Mouse (Mus musculus) ovary, adult 18-20 months (tissue): ENCODE results near the gene Sppl2b.
A peak's percentile ranks its signal among the peaks of the same experiment; 100 is the strongest.
"Not testable (repeated sequence)": the region's sequence is repeated elsewhere in the genome, so short reads cannot be mapped to it uniquely, and the experiment has no call there.

Source experiments
- DNase-seq: peaks from one replicate; pipeline ENCODE4 v3.0.0; 2022; ENCODE audit warnings: low spot score, mixed read lengths

Gene Sppl2b

DNA sequence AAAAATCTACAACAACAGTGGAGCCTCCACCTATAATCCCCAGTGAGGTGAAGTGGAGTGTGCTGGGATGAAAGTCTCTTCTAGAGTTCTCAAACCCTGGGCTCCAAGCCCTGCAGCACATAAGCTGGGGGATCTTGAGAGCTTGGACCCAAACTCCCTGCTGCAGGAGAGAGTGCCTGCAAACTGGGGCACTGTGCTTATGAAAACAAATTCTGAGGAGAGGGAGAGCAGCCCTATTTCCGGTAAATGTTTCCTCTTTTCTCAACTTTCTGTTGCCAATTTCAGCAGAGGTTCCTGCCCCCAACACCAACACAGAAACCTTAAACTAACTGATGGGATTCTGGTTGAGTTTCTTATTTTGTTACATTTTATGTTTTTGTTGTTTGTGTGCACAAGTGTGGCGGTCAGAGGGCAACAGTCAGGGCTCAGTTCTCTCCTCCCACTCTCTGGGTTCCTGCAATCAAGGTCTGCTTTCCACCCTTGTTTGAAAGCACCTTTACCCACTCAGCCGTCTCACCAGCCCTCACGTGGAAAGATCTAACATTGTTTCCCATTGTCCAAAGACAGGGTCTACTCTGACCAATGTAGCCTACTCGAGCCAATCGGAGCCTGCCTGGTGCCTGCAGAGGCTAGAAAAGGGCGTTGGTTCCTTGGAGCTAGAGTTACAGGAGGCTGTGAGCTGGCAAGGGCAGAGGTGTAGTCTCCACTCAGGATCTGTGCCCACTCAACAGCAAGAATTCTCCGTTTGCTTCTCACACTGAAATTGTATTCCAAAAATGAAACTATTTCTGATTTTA lies 31.0 kb upstream of the Sppl2b start:
- DNase-seq: no peak

DNA sequence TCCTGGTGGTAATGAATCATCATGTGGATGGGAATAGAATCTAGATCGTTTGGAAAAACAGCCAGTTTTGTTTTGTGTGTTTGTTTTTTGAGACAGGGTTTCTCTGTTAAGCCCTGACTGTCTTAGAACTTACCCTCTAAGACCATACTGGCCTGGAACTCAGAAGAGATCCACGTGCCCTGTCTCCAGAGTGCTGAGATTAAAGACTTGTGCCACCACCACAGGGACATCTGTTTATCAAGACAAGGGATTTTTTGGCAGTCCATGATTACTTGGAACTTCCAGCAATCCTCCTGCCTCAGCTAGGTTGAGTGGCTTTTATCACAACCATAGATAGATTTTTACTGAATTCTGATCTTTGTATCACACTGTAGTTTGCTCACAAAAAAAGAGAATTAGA lies 30.2 kb upstream of the Sppl2b start:
- no peak for DNase-seq

DNA sequence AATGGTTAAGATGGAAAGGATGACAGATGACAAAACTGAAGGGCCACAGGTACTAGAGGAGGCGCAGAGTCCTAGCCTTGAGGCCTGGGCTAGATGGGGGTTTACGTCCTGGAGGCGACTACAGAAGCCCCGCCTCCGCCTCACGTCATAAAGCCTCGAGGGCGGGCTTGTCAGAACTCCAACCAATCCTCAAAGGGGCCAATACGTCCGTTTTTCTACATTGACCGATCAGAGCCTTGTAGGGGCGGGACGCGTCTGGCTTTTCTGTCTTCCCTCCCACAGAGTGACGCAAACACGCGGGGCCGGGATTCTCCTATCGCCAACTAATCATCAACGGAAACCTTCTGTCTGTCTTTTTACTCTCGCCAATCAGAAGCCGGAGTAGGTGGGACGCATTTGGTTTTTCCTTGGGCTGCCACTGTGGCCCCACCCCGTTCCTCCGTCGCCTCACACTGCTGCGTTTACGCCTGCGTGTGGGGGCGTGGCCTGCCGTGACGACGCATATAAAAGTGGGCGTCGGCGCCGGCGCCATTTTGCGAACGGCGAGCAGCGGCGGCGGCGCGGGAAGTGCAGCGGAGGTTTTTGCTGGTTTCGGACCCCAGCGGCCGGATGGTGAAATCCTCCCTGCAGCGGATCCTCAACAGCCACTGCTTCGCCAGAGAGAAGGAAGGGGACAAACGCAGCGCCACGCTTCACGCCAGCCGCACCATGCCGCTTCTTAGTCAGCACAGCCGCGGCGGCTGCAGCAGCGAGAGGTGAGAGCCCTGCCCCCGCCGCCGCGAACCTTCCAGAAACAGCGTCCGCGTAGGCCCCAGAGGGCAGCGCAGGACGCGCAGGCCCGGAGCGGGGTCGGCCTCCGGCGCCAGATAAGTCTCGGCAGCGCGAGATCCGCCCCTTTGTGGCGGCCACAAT lies 28.7 kb upstream of the Sppl2b start, which contains the start of gene Oaz1:
Gene Oaz1, plus strand, starts transcription at position 506 of the 912 bp plus-strand sequence.
- DNase-seq: peak; percentile 99

DNA sequence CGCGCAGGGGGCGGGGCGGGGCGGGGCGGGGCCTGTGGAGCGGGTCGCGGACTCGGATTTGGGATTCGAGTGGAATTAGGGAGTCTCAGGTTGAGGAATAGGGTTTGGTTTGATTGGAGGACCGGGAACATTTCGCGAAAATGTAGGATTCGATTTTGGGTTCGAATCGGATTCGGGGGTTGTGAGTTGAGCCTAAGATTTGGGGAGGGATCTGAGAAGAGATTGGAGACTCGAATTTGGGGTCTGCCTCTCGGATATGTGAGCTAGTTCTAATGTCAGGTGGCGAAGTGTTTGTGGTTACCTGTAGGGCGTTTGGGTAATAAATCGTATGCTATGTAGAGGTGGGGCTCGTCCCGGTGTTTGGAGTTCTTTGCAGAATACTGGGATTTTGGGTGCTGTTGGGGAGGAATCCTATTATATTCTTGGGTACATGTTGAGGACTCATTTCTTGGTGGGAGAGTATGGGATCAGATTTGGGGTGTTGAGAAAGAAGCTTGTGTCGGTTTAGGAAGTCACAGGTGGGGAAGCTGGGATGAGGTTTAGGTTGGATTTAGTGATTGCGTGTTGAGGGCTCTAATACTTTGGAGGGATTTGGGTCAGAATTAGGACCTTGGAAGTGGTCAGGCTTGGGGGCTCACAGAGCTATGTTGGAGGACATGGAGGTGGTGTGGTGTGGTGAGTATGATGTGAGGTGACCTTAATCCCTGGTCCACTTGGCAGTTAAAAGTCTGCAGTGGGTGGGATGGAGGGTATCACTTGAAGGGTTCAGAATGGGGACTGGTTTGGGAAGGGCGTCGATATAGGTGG lies 27.8 kb upstream of the Sppl2b start:
- DNase-seq: no peak

DNA sequence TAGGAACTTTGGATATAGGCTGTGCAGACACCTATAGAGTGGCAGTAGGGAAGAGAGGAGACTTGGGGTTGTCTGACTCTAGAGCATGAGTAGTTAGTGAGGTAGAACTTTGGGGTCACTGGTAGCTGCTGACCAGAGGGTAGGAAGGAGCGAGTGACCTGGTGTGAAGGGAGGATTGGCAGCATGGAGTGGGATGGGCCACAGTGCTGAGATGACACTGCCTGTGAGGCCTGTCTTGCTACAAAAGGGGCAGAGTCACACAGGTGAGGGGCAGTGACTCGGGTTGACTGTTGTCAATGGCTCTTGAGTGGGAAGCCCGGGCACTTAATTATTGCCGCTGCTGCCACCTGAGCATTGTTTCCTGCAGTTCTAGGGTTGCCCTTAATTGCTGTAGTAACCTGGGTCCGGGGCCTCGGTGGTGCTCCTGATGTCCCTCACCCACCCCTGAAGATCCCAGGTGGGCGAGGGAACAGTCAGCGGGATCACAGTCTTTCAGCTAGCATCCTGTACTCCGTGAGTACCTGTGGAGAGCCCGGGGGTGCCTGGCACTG lies 27.1 kb upstream of the Sppl2b start:
- DNase-seq: no peak

DNA sequence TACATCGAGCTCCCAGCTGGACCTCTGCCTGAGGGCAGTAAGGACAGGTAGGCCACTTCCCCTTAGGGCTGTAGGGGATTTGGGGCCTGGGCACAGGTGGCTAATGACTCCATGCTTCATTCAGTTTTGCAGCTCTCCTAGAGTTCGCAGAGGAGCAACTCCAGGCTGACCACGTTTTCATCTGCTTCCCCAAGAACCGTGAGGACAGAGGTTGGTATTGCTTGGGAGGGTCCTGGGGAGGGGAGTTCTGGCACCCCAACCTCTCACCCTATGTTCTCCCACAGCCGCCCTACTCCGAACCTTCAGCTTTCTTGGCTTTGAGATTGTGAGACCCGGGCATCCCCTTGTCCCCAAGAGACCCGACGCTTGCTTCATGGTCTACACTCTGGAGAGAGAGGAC lies 26.5 kb upstream of the Sppl2b start:
- not testable (repeated sequence) for DNase-seq

DNA sequence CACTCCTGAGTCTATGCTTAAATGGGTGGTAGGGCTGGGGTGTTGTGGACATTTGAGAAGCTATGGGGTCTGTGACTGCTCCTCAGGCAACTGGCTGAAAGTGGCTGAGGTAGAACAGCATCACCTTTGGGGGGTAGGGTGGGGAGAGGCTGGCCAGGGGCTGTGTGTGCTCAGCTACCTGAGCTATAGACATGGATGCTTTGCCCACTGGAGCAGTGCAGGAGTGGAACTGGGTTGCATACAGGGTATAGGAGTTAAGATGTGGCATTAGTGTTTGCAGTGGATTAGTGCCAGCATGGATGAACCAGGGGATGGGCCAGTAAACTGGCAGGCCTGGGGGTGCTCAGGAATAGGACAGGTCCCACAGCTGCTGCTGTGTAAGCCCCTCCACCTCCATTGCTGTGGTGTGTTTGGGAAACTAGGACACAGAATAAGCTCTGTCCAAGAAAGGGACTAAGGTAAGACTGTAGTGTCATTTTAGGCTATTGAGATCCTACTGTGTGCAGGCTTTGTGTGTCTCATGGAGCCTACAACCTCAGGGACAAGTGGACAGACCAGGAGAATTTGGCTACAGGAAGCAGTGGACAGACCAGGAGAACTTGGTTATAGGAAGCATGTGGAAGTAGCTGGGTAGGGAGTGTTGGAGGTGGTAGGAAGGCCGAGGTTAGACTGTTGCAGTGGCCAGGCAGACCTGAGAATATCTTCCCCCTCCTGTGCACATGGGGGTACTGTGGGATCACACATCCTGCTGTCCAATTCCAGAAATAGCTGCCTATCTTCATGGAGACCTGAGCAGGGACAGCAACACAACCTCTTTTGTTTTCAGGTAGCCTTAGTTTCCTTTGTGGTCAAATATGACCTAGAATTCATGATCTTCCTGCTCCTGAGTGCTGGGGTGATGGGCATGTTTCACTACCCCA lies 25.5 kb upstream of the Sppl2b start:
- DNase-seq: no peak

DNA sequence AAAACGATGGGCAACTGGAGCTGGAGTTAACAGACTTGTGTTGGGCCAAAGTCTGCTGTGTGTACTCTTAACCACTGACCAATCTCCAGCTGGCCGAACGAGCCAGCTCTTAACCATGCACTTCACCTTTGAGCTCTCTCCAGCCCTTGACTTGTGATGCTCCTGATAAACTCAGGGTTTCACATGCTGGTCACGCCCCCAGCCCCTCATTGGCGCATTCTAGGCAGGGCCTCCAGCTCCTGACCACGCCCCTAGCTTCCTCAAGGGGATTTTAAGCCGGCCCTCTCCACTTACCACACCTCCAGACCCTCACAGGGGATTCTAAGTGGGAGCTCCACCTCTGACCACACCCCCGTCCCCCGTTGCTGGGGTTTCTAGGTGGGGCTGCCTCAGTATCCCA lies 23.9 kb upstream of the Sppl2b start:
- DNase-seq: peak; percentile 51

DNA sequence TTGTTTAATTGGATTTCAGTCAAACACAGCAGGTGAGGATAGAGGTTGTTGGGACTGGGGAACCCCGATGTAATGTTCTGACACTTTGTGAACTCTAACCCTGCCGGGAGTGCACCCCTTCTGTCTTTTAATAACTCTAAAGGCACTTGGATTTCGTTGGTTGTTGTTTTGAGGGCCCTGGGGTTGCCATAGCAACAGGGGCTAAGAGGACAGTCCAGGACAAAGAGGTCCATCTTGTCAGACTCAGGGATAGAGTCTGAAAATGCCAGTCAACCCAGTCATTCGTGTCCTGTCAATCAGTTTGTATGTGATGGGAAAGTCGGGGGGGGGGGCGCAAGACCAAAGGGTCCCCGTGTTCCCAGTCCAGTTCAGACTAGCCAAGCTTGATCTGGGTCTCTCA lies 22.3 kb upstream of the Sppl2b start:
- no peak for DNase-seq

DNA sequence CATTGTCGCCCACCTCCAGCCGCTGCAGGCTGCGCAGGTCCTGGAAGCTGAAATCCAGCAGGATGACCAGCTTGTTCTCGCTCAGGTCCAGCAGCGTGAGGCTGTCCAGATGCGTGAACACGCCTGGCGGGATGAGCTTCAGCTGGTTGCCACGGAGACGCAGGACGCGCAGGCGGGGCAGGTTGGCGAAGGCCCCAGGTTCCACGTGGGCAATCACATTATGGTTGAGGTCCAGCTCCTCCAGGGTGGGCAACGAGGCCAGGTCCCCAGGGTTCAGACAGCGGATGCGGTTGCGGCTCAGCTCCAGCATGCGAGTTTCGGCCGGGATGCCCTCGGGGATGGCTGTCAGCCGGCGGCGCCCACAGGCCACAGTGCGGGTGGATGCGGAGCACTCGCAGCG lies 19.5 kb upstream of the Sppl2b start:
- no peak for DNase-seq

DNA sequence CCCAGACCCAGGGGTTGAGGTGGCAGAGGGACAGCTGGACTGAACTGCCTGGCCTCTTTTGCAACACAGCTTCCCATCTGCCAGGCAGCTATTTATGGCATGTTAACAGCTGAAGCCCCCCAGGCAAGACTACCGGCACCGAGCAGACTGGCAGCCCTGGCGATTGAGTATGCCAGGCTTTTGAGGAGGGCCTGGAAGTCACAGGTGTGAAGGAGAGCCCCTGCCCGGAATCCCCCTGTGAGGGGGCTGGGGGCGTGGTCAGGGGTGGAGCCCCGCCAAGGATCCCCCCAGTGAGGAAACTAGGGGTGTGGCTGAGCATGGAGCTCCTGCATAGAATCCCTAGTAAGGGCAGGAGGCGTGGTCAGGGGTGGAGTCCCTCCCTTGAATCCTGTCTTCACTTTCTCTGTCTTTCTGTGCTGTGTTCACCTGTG lies 18.1 kb upstream of the Sppl2b start:
- DNase-seq: no peak

DNA sequence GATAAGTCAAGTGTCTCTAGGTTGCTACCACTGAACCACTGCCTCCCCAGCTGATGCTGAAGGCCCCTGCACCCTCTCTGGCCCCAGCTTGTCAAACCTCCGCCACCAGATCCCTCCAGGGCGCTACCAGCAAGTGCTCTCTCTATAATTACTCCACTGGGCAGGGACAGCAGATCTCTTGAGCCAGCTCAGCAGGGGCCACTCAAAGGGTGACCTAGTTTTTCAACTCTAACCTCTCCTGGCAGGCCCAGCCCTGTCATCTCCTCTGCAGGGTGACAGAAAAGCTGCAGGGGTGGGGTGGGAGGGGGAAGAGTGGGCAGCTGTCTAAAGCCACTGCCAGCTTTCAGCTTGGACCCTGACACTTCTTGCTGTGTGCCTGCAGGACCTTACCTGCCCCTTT lies 17.2 kb upstream of the Sppl2b start:
- DNase-seq: no peak

DNA sequence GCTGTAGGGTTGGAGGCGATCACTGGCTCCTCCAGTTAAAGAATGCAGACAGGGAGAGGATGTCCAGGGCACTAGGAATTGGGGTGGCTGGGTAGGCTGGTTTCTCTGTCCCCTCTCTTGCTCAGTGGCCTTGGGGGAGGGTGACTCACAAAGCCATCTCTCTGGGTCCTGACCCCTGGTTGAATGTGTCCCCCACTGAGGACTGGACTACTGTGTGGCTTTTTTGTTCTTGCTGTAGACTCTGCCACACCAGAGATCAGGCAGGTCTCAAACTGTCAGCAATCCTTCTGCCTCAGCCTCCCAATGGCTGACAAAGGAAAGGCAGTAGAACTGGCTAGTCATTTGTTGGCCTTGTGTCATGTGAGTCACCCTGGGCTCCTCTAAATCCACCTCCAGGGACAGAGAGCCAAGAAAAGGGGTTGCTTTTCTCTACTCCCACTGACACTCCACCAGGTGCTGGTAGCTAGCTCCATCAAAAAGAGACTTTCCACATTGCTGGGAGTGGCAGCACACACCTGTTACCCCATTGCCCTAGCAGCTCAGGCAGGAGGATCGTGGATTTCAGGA lies 16.6 kb upstream of the Sppl2b start:
- DNase-seq: no peak

DNA sequence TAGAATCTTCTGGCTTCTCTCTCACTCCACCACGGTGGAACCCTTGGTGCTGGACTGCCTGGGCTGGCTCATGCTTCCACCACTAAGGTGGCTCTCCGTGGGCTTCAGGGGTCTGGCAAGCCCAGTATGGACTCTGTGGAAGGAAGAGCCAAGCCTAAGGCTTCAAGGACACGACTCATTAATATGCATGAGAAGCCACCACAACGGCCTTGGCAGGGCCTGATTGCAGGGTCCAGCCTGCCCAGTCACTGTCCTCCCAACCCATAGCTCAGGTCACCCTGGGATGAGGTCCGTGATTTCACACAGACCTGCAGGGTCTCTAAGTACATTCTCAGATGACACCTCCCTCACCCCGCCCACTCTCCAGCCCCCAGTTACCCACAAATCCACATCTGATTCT lies 15.2 kb upstream of the Sppl2b start:
- DNase-seq: no peak

DNA sequence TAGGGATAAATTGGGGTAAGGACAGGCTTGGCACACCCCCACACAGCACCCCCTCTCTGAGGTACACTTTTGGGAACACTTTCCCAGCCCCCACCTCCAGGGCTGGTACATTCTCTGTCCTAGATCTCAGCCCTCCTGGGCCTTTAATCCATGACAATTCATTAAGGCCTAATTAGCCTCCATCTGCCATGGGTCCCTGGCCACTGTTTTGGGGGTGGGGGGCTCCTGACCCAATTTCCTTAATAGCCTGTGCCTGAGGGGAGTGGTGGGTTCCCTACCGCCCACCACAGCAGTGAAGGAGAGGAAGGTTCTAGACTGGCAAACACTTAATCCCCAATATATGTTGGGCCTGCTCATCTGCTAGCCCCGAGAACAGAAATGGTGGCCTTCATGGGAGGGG lies 13.4 kb upstream of the Sppl2b start:
- no peak for DNase-seq

DNA sequence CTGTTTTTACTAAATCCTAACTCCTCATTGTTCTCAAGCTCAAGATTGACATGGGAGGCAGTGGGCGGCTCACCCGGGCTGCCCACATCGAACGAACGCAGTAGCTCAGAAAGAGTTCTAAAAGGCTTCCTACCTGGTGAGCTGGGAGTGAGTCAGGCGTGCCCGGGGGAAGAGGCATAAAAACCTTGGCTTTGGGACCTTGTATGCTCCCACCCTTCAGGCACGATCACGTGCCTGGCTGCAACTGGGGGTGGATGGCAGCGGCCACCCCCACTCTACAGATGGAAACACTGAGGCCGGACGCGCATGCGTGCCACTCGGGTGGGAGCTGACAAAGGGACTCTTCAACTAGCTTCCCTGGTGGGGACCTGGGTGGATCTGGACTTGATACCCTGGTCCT lies 12.7 kb upstream of the Sppl2b start:
- no peak for DNase-seq

DNA sequence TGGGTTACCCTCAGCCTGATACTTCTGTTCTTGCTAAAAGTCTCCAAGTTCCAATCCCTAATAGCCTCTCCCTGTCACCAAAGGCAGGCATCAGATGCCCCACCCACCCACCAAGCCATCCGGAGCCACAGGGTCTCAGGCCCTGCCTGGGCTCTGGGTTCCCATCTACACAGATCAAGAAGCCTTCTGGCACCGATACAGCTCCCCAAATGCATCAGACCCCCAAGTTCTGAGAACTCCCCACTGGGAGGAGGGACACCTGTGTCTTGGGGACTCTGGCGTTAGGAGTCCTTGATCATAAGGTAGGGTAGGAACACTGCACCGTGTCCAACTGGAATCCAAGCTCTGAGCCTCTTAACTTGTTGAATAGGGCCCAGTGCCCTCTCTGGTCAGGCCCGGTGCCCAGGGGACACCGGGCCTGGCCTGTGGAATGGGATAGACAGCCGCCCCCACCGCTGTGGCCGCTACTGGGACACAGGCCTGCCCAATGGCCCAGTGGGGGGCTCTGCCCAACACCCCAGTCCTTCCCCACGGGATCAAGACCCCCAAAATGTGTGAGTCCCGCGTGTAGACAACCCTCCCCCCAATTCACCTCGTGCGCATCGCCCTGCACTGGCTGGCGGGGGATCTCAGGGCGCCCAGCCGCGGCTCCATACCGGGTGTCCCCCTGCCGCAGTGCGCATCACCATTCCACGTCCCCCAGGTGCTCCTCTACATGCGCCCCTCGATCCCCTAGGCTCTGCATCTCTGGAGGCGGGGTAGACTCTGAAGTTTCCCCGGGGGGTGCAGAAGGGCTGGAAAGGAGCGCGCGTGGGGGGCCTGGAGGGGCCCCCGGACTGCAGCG lies 11.8 kb upstream of the Sppl2b start:
- DNase-seq: no peak

DNA sequence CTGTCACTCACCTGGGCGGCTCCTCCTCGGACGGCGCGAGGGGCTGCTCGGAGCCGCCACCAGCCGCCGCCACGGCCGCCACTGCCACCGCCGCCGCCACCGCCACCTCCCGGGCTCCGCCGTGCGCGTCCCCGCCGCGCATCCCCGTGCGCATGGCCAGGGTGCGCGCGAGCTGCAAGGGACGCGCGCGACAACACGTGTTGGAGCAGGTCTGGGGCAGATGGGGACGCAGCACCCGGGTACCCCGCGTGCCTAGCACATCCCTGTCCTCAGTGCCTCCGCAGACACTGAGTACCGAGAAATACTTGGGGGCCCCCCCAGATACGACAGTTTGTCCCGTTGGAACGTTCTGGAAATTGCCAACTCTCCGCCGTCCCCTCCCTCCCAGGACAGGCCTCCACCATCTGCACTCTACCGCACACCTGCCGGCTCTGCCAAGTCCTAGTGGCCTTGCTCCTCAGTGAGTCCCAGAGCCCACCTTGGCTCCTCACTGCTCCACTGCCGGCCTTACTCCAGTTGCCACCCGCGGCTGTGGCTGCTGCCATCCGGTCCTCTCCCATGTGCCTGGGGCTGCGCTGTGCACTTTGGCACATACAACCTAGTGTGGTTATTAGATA lies 11.0 kb upstream of the Sppl2b start, which contains the start of gene Lingo3:
Gene Lingo3, minus strand, starts transcription at position 109 of the 617 bp plus-strand sequence.
- no peak for DNase-seq
